Mouse (Mus musculus) skeletal muscle tissue, postnatal 0 days (tissue): Measurements from ENCODE around the gene Slc38a11. TPM values are rescaled to one million over a fixed set of nuclear protein-coding genes. Genes with fewer than 3 reads are reported as not detected.

Experiments
- microRNA-seq, 2 experiments: library from miRNA; unstranded; fragments of <30 nt; microRNA quantifications; one replicate each; pipeline ENCODE4; 2016
- polyA plus RNA-seq: library from polyadenylated mRNA; unstranded; fragments of >200 nt; fragmentation: Nextera tagmentation; extraction: Ambion mirVana; gene quantifications from 2 replicates; pipeline ENCODE4 v1.2.1, GENCODE M21; 2015

Slc38a11 gene
- polyA plus RNA-seq, result 0.21 and 0.32 TPM in 2 replicates

DNA sequence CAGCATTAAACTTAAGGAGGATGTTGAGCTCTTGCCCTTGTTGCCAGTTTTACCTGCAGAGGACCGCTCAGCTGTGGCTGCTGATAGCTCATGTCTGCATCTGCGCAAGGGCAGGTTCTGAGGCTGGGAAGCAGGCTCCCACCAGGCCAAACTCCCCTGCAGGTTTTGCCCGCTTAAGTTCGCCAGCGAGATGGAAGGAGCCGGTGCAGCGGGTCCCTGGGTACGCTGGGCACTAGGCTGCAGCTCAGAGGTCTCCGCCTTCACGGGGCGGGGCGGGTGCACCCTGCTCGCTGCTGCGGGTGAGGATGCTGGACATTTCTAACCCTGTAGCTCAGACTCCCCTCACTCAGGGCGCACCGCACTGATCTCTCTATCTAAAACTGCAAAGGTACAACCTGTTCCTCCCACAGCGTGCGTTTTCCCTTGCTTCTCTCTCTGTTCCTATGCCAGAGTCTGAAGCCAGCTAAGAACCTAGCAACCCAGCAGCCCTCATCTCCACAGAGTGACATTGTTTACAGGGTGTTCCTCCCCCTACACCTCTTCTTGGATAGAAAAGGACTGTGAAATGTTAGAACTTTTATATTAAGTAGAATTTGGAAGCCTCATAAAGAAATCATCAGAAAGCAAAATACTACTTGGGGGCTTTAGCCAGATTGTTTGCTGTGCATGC is at the start of gene Slc38a11:
TSS of gene Slc38a11 (minus strand) at position 207 of the 670 bp plus-strand sequence.

Small RNAs within 50 kb of the gene (microRNA-seq; reads per million reads assigned to microRNA genes)
- gene Mir6337, result 0 reads per million in 2 experiments

Other genes starting within 250 kb of the Slc38a11 start
- 2.1 and 2.6 TPM in 2 replicates for gene Cobll1, start 124.6 kb downstream of the Slc38a11 start, polyA plus RNA-seq
- 2.4 and 2.7 TPM in 2 replicates for gene Scn3a, start 203.6 kb upstream of the Slc38a11 start, polyA plus RNA-seq